Mouse (Mus musculus): ENCODE measurements at regions not wholly inside any gene's neighbourhood (a gene's known extent, or its start where the extent isn't known, plus 50 kb on each side); places are given as distances from the start of the nearest gene placed in this dataset.

- Histone ChIP-seq H3K4me3 (ENCODE audit: control insufficient read depth, low read depth, low read length) (no peak overlapping the region), H3K36me3 (ENCODE audit: control insufficient read depth, insufficient read depth, low read length) (no peaks in the 10 kb centered on the region), H3K27me3 (ENCODE audit: control insufficient read depth, insufficient read depth, low read length) (no peaks in the 10 kb centered on the region), H3K4me1 (ENCODE audit: control insufficient read depth, insufficient read depth, low read length) (peaks cover 11% of the 10 kb centered on the region), H3K27ac (ENCODE audit: control insufficient read depth, insufficient read depth, low read depth, low read length) (no peak overlapping the region)
- no peak for TF ChIP-seq CTCF (IDR thresholded peaks at IDR 0.05; ENCODE audit: control insufficient read depth, insufficient read depth, insufficient replicate concordance, low read depth, low read length)
Observed at GRCm38 (mm10) chr9:117717346-117717745, 87.6 kb upstream of the Rbms3 start.

- Histone ChIP-seq H3K27ac (ENCODE audit: control insufficient read depth, insufficient read depth, low read depth, low read length) (no peak overlapping the region), H3K4me3 (ENCODE audit: control insufficient read depth, low read depth, low read length) (no peak overlapping the region), H3K27me3 (ENCODE audit: control insufficient read depth, insufficient read depth, low read length) (no peaks in the 10 kb centered on the region), H3K36me3 (ENCODE audit: control insufficient read depth, insufficient read depth, low read length) (no peaks in the 10 kb centered on the region), H3K4me1 (ENCODE audit: control insufficient read depth, insufficient read depth, low read length) (peaks cover 3% of the 10 kb centered on the region)
- TF ChIP-seq CTCF (IDR thresholded peaks at IDR 0.05; ENCODE audit: control insufficient read depth, insufficient read depth, insufficient replicate concordance, low read depth, low read length) (no peak), POLR2A (IDR thresholded peaks at IDR 0.05; ENCODE audit: control insufficient read depth, low read depth, low read length) (no peak)
Observed at GRCm38 (mm10) chr9:117716476-117716875, 86.8 kb upstream of the Rbms3 start.

- Histone ChIP-seq H3K27ac (ENCODE audit: control insufficient read depth, insufficient read depth, low read depth, low read length) (no peak overlapping the region), H3K4me1 (ENCODE audit: control insufficient read depth, insufficient read depth, low read length) (no peaks in the 10 kb centered on the region)
- TF ChIP-seq POLR2A (IDR thresholded peaks at IDR 0.05; ENCODE audit: control insufficient read depth, low read depth, low read length) (no peak), CTCF (IDR thresholded peaks at IDR 0.05; ENCODE audit: control insufficient read depth, insufficient read depth, insufficient replicate concordance, low read depth, low read length) (no peak)
Observed at GRCm38 (mm10) chr9:117714741-117715675, 85.3 kb upstream of the Rbms3 start.

GRCm38 (mm10) chr9:117713121-117713520 lies 83.4 kb upstream of the Rbms3 start:
- no peaks in the 10 kb centered on the region for H3K4me1 ChIP-seq (ENCODE audit: control insufficient read depth, insufficient read depth, low read length)
- no peak overlapping the region for H3K4me3 ChIP-seq (ENCODE audit: control insufficient read depth, low read depth, low read length)
- no peak overlapping the region for H3K27ac ChIP-seq (ENCODE audit: control insufficient read depth, insufficient read depth, low read depth, low read length)
- no peaks in the 10 kb centered on the region for H3K36me3 ChIP-seq (ENCODE audit: control insufficient read depth, insufficient read depth, low read length)
- H3K27me3 ChIP-seq (ENCODE audit: control insufficient read depth, insufficient read depth, low read length), result no peaks in the 10 kb centered on the region
- TF ChIP-seq POLR2A (IDR thresholded peaks at IDR 0.05; ENCODE audit: control insufficient read depth, low read depth, low read length), result no peak
- TF ChIP-seq CTCF (IDR thresholded peaks at IDR 0.05; ENCODE audit: control insufficient read depth, insufficient read depth, insufficient replicate concordance, low read depth, low read length), result no peak

More at GRCm38 (mm10) chr9:117714741-117715675, 85.3 kb upstream of the Rbms3 start:
- Histone ChIP-seq H3K4me3 (ENCODE audit: control insufficient read depth, low read depth, low read length) (no peak overlapping the region), H3K36me3 (ENCODE audit: control insufficient read depth, insufficient read depth, low read length) (no peaks in the 10 kb centered on the region), H3K27me3 (ENCODE audit: control insufficient read depth, insufficient read depth, low read length) (no peaks in the 10 kb centered on the region)

GRCm38 (mm10) chr9:117711793-117712192 lies 82.1 kb upstream of the Rbms3 start:
- no peaks in the 10 kb centered on the region for H3K4me1 ChIP-seq (ENCODE audit: control insufficient read depth, insufficient read depth, low read length)
- H3K4me3 ChIP-seq (ENCODE audit: control insufficient read depth, low read depth, low read length), result no peak overlapping the region
- TF ChIP-seq POLR2A (IDR thresholded peaks at IDR 0.05; ENCODE audit: control insufficient read depth, low read depth, low read length) (no peak), CTCF (IDR thresholded peaks at IDR 0.05; ENCODE audit: control insufficient read depth, insufficient read depth, insufficient replicate concordance, low read depth, low read length) (no peak)
- no peaks in the 10 kb centered on the region for H3K36me3 ChIP-seq (ENCODE audit: control insufficient read depth, insufficient read depth, low read length)
- H3K27ac ChIP-seq (ENCODE audit: control insufficient read depth, insufficient read depth, low read depth, low read length), result no peak overlapping the region
- no peaks in the 10 kb centered on the region for H3K27me3 ChIP-seq (ENCODE audit: control insufficient read depth, insufficient read depth, low read length)

- H3K27me3 ChIP-seq (ENCODE audit: control insufficient read depth, insufficient read depth, low read length), result no peaks in the 10 kb centered on the region
- TF ChIP-seq POLR2A (IDR thresholded peaks at IDR 0.05; ENCODE audit: control insufficient read depth, low read depth, low read length), result no peak
Observed at GRCm38 (mm10) chr9:117710966-117711365, 81.3 kb upstream of the Rbms3 start.

GRCm38 (mm10) chr9:117709677-117710076 lies 80.0 kb upstream of the Rbms3 start:
- Histone ChIP-seq H3K27me3 (ENCODE audit: control insufficient read depth, insufficient read depth, low read length) (no peaks in the 10 kb centered on the region), H3K27ac (ENCODE audit: control insufficient read depth, insufficient read depth, low read depth, low read length) (no peak overlapping the region), H3K4me1 (ENCODE audit: control insufficient read depth, insufficient read depth, low read length) (no peaks in the 10 kb centered on the region), H3K4me3 (ENCODE audit: control insufficient read depth, low read depth, low read length) (no peak overlapping the region), H3K36me3 (ENCODE audit: control insufficient read depth, insufficient read depth, low read length) (no peaks in the 10 kb centered on the region)
- TF ChIP-seq CTCF (IDR thresholded peaks at IDR 0.05; ENCODE audit: control insufficient read depth, insufficient read depth, insufficient replicate concordance, low read depth, low read length) (no peak), POLR2A (IDR thresholded peaks at IDR 0.05; ENCODE audit: control insufficient read depth, low read depth, low read length) (no peak)

More at GRCm38 (mm10) chr9:117710966-117711365, 81.3 kb upstream of the Rbms3 start:
- Histone ChIP-seq H3K36me3 (ENCODE audit: control insufficient read depth, insufficient read depth, low read length) (no peaks in the 10 kb centered on the region), H3K4me1 (ENCODE audit: control insufficient read depth, insufficient read depth, low read length) (no peaks in the 10 kb centered on the region), H3K4me3 (ENCODE audit: control insufficient read depth, low read depth, low read length) (no peak overlapping the region), H3K27ac (ENCODE audit: control insufficient read depth, insufficient read depth, low read depth, low read length) (no peak overlapping the region)
